Mouse (Mus musculus): ENCODE measurements around the gene Pacs2. TPM values are rescaled to one million over a fixed set of nuclear protein-coding genes. Genes with fewer than 3 reads are reported as not detected.

Pacs2 gene
- total RNA-seq, 2 experiments from 2014 or later, result 129 to 132 TPM

DNA sequence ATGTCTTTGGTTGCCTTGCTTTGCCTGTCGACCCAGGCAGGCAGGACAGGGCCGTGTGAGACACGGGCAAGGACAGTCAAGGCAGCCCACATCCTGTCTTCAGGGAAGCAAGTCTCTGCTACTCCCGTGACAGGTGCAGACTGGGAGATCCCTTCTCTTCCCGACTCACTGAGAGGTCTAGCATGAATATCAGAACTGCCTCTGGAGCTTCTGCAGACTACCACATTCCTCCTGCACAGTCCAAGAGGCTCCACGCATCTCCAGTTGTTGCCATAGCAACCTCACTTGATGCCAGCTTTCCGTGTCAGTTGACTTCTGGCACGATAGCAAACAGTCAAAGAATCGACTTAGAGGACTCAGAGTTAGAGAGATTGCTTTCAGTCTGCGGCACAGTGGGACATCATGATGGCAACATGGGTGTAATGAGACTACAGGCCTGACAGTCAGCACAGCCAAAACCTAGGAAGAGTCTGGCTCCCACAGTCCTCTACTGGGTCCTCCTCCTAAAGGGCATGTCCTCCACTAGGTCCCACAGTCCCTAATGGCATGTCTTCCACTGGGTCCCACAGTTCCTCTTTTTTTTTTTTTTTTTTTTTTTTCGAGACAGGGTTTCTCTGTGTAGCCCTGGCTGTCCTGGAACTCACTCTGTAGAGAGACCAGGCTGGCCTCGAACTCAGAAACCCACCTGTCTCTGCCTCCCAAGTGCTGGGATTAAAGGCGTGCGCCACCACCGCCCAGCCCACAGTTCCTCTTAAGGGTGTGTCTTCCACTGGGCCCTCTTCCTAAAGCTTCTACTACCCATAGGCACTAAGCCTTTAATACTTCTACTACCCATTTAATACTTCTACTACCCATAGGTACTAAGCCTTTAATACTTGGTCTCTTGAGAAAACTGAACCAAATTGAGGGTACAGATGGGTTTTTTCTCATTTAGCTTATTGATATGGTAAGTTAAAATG is 27.5 kb downstream of the Pacs2 start:
- DNase-seq (ENCODE audit: low spot score in 2 of 2), result peak; percentile 52 to 54

DNA sequence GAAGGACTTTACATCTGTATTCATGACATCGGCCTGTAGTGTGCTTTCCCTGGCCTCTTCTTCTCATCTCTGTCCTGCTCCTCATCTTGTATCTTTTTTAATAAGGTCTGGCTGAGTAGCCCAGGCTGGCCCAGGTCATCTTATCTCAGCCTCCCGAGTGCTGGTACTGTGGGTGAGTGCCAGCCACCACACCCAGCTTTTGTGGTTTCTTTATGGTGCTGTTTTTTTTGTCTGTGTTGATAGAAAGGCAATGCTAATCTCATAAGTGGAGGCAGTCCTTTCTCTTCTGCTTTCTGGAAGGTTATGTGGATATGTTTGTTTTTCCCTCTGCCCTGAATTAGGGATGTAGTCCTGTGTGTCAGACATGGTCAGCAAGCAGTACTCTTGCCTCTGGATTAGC is 28.2 kb downstream of the Pacs2 start:
- no peak for DNase-seq (ENCODE audit: low spot score in 2 of 2)

GRCm38 (mm10) chr12:113044916-113045677 is 30.8 kb downstream of the Pacs2 start:
- no peak for DNase-seq (ENCODE audit: low spot score in 2 of 2)

DNA sequence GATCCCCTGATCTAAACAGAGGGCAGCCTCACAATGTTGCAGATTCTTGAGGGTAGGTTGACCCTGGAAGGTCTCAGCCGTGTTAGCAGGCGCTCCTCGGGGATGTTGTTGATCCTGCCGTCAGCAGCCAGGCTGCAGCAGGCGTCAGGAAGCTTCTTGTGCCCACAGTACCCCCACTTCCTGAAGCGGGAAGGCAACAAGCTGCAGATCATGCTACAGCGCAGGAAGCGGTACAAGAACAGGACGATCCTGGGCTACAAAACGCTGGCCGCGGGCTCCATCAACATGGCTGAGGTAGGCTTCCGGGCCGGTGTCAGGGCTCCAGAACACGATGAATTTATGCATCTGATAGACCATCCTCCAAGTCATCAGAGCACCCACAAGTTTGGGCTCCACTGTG is 32.6 kb downstream of the Pacs2 start:
- DNase-seq (ENCODE audit: low spot score in 2 of 2), result no peak

- peak; percentile 40 to 44 for DNase-seq (ENCODE audit: low spot score in 2 of 2)
Measured at GRCm38 (mm10) chr12:113048103-113048502, 33.8 kb downstream of the Pacs2 start.

GRCm38 (mm10) chr12:113049836-113050235 is 35.5 kb downstream of the Pacs2 start:
- DNase-seq (ENCODE audit: low spot score in 2 of 2), result no peak

GRCm38 (mm10) chr12:113050671-113051070 is 36.4 kb downstream of the Pacs2 start:
- no peak for DNase-seq (ENCODE audit: low spot score in 2 of 2)

- DNase-seq (ENCODE audit: low spot score in 2 of 2), result no peak
Measured at GRCm38 (mm10) chr12:113051628-113052403, 37.5 kb downstream of the Pacs2 start.

DNA sequence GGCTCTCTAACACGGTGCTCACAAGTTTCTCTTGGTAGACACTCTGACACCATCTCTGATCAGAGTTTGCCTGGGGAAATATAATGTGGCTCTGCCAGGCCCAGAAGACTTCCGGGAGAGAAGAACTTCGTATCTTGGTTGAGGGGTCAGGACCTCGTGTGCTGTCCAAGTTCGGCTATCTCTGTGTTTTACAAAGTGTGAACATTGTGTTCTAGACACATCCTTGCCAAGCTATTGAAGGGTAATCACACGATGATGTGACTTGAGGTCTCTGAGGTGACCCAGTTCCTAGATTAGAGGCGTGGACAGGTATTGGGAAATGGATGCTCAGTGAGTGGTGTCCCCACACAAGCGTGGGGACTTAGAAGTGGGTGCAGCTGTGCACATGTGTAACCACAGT is 41.8 kb downstream of the Pacs2 start:
- no peak for DNase-seq (ENCODE audit: low spot score in 2 of 2)

- no peak for DNase-seq (ENCODE audit: low spot score in 2 of 2)
Measured at GRCm38 (mm10) chr12:113060178-113060577, 45.9 kb downstream of the Pacs2 start.

DNA sequence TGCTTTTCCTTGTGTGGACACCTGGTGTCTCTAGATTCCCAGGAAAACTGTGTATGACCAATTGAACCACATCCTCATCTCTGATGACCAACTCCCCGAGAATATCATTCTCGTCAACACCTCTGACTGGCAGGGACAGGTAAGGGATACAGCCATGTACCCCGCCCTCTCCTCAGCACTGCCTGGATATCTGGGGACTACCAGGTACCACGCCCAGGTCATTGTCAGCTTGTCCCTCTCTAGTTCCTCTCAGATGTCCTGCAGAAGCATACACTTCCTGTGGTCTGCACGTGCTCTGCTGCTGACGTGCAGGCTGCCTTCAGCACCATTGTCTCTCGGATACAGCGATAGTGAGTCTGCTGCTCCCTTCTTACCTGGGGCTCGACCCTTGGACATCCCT is 47.3 kb downstream of the Pacs2 start:
- DNase-seq (ENCODE audit: low spot score in 2 of 2), result no peak

DNA sequence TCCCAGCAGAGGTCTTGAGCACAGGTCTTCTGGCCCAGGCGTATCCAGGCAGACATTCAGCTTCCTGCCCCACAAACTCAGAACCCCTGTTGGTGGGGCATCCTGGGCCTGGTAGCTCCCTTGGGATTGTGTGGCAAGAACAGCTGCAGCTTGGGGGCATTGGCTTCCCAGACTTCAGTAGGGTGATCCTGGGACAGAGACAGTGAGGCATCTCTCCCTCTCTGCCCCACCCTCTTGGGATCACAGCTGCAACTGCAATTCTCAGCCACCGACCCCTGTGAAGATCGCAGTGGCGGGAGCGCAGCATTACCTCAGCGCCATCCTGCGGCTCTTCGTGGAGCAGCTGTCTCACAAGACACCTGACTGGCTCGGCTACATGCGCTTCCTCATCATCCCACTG is 47.9 kb downstream of the Pacs2 start:
- no peak for DNase-seq (ENCODE audit: low spot score in 2 of 2)

GRCm38 (mm10) chr12:113063700-113064099 is 49.4 kb downstream of the Pacs2 start:
- DNase-seq (ENCODE audit: low spot score in 2 of 2), result no peak

DNA sequence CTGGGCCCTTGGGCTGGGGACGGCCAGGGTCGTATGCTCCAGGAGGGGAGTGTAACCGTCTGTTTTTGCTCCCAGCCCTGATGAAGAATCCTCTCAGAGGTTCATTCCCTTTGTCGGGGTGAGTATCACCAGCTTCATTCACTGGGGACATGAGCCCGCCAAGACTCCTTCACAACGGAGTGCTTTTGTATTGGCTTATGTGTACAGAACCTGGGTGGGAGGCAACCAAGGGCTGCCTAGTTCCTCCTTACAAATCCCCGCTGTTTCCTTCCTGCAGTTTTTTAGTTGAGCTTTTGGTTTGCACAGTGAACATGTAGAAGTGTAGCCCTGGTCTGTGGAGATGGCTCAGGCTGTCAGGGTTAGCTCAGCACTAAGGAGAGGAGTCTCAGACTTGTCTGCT is 53.7 kb downstream of the Pacs2 start:
- DNase-seq (ENCODE audit: low spot score in 2 of 2), result no peak

- DNase-seq (ENCODE audit: low spot score in 2 of 2), result no peak
Measured at GRCm38 (mm10) chr12:113069389-113069788, 55.1 kb downstream of the Pacs2 start.

DNA sequence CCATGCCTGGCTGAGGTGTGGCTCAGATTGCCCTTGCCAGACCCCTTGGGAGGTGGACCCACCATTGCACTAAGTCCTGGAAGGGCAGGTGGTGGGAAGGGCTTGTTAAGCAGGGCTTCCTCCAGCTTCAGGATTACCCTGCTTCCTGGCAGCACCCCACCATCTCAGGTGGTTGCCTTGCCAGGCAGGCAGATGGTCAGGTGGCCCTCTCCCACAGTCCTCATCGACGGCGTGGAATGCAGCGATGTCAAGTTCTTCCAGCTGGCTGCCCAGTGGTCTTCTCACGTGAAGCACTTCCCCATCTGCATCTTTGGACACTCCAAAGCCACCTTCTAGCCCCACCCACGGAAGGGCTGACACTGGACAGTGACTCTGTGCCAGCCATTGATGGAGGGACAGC is 57.0 kb downstream of the Pacs2 start:
- DNase-seq (ENCODE audit: low spot score in 2 of 2), result no peak

DNA sequence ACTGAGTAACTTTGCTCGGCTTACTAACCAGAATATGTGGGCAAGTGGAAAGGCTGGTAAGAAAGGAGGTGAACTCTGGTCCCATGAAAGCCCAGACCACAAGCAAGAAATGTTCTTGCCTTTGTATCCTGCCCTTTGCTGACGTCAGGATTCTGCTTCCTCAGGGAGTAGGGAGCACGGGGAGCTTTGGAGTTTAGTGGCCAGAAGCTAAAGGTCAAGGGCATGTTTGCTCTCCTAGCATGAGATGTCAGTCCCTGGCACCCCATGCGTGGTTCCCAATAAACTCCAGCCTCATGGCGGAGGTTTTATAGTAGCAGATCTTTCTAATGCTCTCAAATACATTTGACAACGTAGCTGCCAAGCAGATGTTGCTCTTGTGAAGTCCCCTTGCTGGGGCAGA is 57.5 kb downstream of the Pacs2 start:
- DNase-seq (ENCODE audit: low spot score in 2 of 2), result no peak

GRCm38 (mm10) chr12:113073420-113074328 is 59.4 kb downstream of the Pacs2 start:
- peak; percentile 49 to 63 for DNase-seq (ENCODE audit: low spot score in 2 of 2)

DNA sequence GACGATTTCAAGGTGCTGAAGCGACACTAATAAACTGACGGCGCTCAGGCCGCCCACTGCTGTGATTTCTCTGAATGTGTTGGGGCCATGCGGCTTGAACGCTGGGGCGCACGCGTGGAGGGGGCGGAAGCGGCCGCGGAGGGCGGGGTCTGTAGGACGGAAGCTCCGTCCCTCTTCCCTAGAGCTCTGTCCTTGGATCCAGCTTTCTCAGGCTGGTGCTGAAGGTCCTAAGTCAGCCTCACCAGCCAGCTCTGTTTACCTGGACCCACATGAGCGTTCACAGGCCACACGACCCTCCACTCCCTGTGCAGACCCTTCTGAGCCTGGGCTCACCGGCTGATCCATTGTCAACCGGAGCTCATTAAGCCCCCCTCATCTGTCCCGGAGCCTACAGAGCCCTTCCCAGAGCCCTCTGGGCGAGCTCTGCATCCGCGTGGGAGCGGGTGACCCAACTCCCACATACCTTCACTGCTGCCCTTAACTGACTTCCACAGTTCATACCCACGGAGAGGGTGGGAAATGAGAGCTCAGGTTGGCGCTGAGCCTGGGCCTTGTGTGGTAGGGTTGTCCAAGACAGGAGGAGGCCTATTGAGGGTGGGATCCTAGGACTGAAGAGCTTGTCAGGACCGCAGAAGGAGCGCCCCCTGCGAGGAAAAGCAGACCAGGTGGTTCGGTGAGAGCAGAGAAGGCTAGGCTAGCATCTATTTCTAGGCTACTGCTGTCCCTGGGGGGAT is 60.2 kb downstream of the Pacs2 start, which contains the start of gene Tex22:
Gene Tex22 (plus strand): TSS at position 174 of the 734 bp plus-strand sequence.
- peak; percentile 84 to 91 for DNase-seq (ENCODE audit: low spot score in 2 of 2)

DNA sequence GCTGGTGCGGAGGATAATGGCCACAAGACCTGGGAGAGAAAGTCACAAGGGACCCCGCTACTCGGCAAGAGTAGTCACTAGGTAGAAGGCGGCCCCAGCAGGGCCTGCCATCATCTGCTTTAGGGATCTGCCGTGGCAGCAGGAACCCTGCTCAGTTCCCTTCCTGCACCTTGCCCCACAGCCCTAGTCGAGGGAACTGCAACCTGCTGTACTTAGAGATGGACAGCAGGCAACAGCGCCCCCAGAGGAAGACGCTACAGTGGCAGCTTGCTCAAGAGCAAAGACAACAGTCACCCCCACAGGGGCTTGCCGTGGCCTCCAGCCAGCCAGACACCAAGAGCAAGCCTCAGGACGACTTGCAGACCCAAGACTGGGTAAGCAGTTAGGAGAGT is 60.8 kb downstream of the Pacs2 start:
- peak; percentile 94 for DNase-seq (ENCODE audit: low spot score in 2 of 2)
